Mouse (Mus musculus) gastrocnemius, postnatal 25 days (tissue): ENCODE data around the gene Gramd1b. TPM values are rescaled to one million over a fixed set of nuclear protein-coding genes. Genes with fewer than 3 reads are reported as not detected.
A peak's percentile ranks its signal among the peaks of the same experiment; 100 is the strongest.

ENCODE experiments used
- DNase-seq: peaks from one replicate; pipeline ENCODE4 v3.0.0; 2022
- total RNA-seq, 2 experiments: library from RNA; stranded (reverse); gene quantifications; 1 replicate in 1 of 2; 2 replicates in 1 of 2; pipeline ENCODE4 v1.2.3; 2021

Gramd1b gene
- total RNA-seq, 2 experiments from 2014 or later, result 6.1 to 7.4 TPM

GRCm38 (mm10) chr9:40397471-40398245 is 133.5 kb downstream of the Gramd1b start:
- DNase-seq, result no peak

GRCm38 (mm10) chr9:40397036-40397435 is 134.1 kb downstream of the Gramd1b start:
- peak; percentile 45 for DNase-seq

DNA sequence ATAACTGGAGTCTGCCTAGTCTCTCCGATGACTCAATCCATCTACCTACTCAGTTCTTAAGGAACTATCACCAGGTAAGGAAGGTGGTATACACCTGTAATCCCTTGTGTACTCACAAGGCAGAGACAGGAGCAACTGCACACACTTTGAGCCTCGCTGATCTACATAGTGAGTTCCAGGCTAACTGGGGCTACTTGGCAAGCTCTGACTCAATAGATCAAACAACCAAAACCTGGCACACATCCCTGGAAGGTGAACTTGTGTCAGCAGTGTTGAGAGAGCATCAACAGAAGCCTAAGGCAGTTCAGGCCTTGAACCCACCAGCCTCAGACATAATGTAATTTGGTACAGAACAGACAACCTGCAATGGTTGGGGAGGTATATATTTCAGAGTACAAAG is 135.0 kb downstream of the Gramd1b start:
- no peak for DNase-seq

GRCm38 (mm10) chr9:40391852-40392695 is 139.1 kb downstream of the Gramd1b start:
- DNase-seq, result no peak

DNA sequence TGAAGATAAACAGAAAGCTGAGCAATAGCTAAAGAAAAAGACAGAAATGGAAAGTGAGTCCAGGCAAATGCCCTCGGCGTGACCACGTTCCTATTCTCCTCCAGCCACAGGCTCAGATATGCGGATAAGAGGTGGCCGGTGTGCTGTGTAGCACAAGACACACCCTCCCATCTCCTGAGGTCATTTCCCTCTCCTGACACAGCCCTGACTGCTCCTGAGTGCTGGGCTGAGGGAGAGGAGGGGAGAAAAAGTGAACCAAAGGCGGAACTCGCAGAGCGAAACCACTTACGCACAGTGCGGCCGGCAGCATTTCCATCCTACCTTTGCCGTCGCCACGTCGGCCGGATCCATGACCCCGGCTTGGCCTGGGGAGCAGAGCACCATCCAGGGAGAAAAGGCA is 139.8 kb downstream of the Gramd1b start:
- DNase-seq, result no peak

GRCm38 (mm10) chr9:40390904-40391303 is 140.3 kb downstream of the Gramd1b start:
- no peak for DNase-seq

DNA sequence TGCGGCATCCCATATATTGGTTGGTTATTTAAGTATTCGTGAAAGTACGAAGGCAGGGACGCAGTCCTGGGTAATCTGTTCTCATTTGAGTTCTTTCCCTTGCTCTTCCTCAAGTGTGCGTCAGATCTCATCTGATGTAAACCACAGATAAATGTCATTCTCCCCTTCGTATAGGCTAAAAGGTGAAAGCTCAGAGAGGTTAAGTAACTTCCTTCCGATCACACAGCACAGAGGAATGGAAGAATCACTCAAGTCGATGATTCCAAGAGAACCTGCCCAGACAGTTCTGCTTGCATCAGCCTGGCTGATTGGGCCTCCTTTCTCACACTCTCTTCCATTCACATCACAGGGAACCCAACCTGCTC is 140.8 kb downstream of the Gramd1b start:
- DNase-seq, result no peak

DNA sequence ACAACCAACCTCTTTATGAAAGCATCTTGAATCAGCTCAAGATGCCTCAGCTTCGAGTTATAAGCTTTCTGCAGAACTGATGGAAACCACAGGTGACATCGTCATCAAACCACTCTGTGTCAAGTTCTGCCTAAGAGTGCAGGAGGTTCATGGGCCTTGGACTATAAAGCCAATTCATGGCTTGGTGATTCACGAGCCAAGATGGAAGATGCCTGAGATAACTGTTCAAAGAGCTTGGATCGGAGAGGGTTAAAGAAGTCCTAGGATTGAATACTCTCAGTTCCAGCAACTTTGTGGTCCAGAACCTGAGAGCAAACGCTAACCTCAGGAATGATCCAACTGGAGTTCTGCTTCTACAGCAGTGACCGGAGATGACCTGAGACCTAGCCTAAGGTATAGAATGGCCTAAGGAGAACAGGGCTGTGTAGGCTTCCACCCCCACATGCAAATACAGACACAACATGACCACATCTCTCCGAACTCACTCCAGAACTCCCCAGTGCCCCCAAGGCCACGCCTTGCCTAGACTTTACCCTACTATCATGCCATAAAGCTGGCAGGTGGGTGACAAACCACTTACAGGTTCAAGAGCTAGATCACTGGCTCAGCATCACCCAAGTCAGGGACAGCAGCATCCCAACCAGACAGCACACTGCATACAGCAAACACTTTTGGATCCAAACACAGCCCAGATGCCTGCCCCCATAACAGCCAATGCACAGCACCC is 141.4 kb downstream of the Gramd1b start:
- no peak for DNase-seq

GRCm38 (mm10) chr9:40389175-40389574 is 142.0 kb downstream of the Gramd1b start:
- no peak for DNase-seq

- DNase-seq, result no peak
Observed at GRCm38 (mm10) chr9:40384781-40385180, 146.4 kb downstream of the Gramd1b start.

GRCm38 (mm10) chr9:40382508-40382907 is 148.7 kb downstream of the Gramd1b start:
- DNase-seq, result no peak

DNA sequence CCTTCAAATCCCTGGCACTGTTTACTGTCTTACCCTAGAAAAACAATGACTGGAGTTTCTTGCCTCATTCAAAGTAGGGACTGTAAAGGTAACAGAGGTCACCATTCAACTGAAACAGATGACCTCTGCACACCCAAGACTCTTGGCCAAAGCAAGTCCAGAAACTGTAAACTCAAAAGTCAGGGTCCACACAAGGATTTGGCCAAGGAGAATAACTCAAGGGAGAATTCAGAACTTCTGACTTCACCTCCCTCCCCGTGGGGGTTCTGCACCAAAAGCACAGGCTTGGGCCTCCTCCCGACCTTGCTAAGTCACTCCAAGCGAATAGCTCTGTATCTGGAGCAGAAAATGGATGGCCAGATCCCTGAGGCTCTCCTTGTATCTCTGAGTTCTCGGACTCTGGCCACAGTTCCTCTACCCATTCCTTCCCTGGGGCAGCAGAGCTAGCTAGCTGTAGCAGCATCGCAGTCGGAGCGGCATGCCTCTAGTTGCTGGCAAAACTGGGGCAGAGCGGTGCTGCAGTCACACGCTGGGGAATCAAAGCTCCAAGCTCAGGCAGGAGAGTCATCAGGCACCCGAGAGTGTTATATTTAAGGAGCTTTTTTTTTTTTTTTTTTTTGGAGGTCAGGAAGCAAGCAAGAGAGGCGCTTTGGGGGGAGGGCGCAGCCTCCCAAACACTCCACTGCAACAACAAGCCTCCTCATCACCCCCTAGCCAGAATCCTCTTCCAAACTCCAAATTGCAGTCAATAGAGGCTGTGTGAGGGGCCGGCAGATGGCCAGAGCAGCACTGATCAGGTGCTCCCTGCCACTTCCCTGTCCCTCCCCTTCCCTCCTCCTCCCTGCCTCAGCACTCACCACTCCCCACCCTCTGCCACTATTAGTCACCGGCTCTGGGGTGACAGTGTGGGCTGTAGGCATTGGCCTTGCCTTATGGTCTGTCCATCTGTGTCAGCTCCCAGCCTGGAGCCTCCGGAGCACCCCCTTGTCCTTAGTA is 149.5 kb downstream of the Gramd1b start:
- no peak for DNase-seq

DNA sequence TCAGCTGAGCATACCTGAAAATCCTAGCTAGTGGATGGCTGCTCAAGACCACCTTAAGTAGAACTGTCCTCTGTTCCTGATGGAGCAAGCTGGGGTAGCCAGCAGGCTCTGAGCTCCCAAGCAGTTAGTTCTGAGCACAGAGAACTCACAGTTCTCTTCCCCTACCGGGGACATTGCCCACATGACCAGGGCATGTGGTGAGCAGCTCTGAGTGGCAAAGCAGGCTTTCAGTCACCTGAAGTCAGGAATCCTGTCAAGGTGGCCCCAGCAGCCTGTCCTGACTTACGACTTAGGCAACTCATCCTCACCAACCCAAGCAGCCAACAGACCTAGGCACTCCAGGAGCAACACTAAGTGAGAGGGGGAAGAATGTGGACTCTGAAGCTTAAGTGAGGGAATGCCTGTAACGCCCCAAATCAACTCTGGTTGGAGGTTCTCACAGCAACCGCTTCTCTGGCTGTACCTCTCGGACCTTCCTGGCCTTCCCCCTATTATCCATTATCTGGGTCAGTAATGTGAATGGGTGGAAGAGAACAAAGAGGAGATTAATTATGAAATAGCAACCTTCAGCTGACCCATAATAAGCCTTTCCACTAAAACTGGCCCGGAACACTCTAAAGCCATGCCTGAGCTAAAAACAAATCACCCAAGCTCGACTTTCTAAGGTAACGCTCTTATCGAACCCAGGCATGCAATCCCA is 154.3 kb downstream of the Gramd1b start:
- no peak for DNase-seq

DNA sequence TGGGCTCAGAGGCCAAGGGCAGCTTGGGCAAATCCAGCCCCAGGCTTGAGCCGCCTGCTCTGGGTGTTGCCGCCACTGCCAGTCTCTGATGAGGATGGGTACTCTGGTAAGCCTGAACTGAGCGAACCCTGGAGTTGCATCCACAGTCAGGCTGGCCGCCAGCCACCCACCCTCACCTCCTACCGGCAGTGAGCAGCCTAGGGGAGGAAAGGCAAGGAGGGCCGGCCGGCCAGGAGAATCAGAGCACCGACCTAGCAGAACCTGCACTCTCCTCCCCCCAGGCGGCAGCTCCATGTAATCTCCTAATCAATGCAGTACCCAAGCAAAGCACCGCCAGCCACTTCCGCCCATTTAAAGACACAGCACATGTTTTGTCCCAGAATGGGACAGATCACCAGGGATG is 155.0 kb downstream of the Gramd1b start:
- DNase-seq, result no peak

- DNase-seq, result no peak
Observed at GRCm38 (mm10) chr9:40375518-40375917, 155.7 kb downstream of the Gramd1b start.

DNA sequence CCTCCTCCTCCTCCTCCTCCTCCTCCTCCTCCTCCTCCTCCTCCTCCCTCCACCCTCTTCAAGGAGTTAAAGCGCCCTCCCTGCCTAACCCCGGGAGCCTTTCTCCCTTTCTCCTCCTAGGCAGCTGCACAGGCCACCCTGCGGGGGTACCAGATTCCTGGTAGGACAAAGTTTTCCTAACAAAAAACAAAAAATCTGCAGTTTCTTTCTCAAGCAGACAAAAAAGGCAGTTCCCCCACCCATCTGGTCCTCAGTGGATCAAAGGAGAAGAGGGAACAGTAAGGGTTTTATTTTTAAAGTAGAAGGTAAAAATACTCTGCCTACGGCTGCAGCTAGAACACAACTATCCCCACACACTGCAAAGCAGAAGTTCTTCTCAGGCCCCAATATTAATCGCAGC is 156.2 kb downstream of the Gramd1b start:
- DNase-seq, result no peak

GRCm38 (mm10) chr9:40374533-40374971 is 156.6 kb downstream of the Gramd1b start:
- no peak for DNase-seq

DNA sequence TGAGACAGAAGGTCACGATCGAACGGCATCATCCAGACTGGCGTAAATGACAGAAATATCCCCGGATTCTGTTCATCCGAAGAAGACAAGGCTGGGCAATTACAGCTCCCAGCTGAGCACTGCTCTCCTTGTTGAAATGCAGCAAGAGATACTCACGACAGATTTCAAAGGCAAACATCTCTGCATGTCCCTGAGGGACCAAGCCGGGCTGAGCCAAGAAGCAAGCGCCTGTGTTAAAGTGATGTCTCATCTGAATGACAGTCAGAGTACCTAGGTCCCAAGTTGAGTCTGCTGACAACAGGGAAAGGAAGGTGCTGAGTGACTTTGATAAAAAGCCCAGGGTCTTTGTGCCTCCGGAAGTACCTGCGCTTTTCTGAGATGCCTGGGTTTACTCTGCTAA is 157.1 kb downstream of the Gramd1b start:
- no peak for DNase-seq

DNA sequence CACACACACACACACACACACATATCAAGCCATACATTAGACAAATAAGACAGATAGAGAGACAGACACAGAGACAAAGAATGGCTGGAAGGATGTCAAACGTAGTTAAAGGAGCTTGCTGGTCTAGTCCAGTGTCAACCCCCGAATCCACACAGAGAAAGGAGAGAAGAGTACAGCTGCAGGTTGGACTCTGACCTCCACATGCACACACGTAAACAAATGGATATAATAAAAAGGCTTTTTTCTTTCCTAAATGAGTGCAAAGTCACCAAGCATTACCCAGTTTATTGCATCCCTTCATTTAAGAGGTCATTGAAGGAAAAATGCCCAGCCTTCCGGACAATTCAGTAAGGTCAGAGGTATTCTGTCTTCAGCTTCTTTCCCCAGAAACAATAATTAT is 161.0 kb downstream of the Gramd1b start:
- DNase-seq, result no peak

DNA sequence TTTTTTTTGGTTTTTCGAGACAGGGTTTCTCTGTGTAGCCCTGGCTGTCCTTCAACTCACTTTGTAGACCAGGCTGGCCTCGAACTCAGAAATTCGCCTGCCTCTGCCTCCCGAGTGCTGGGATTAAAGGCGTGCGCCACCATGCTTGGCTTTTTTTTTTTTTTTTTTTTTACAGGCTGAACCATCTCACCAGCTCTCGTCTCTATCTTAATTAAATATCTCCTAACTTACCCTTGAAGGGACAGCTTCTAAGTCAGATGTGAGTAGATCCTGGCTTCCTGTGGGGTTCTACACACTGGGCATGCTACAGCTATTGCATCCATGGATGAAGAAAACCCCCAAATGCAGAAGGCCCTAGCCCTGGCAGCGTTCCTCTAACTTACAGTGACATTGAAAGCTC is 164.4 kb downstream of the Gramd1b start:
- DNase-seq, result no peak

DNA sequence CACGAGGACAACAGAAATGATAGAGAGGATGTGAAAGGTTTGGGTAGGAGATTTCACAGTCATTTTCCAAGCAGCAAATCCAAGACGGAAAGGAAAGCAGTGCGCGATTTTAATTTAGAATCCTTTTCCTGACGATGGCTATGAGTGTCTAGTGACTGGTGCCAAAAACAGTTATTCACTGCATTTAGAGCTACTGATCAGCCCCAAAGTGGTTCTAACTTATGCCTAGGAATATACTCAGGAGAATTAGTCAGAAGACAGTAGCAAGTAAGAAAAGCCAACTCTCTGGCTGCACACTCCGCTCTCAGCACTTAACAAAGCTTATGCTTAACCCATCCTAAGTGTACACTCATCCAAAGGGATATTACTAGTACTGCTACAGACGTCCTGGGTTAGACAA is 166.9 kb downstream of the Gramd1b start:
- no peak for DNase-seq
